Mouse (Mus musculus): ENCODE measurements at regions not wholly inside any gene's neighbourhood (a gene's known extent, or its start where the extent isn't known, plus 50 kb on each side); places are given as distances from the start of the nearest gene placed in this dataset.

GRCm38 (mm10) chr8:78944367-78944766 is 83.9 kb upstream of the Zfp827 start:
- H3K4me3 ChIP-seq (replicated peaks in 1 of 3; ENCODE audit: low read depth in 2 of 3, low read length in 2 of 3, poor library complexity in 1 of 3): no peak overlapping the region
- H3K4me1 ChIP-seq (ENCODE audit: control insufficient read depth in 1 of 2, insufficient read depth in 2 of 2): peaks cover 18 to 53% of the 10 kb centered on the region in 2 experiments
- no peaks in the 10 kb centered on the region for H3K9me3 ChIP-seq (replicated peaks; ENCODE audit: low read length)
- DNase-seq (ENCODE audit: extremely low read depth): no peak
- H3K27me3 ChIP-seq (replicated peaks): no peaks in the 10 kb centered on the region
- no peaks in the 10 kb centered on the region for H3K79me2 ChIP-seq (replicated peaks; ENCODE audit: control insufficient read depth, extremely low read depth, insufficient read depth, poor library complexity, severe bottlenecking)
- TF ChIP-seq CHD1 (IDR thresholded peaks at IDR 0.05; ENCODE audit: low read depth, low read length) (no peak), EP300 (IDR thresholded peaks at IDR 0.05; ENCODE audit: low read length) (0 out of 2 replicates have a peak, but pooled peaks have one; percentile 11)
- dilution Hi-C loops (cut with MboI; ENCODE audit: extremely low pct_ligation_motif_present, extremely low pct_unique_long_range_greater_than_20kb, low sequenced_read_pairs) (no loop called here), in situ Hi-C loops (cut with MboI; ENCODE audit: low pct_ligation_motif_present, low pct_unique_long_range_greater_than_20kb, low sequenced_read_pairs) (no loop called here)
- no peak overlapping the region for H3K9ac ChIP-seq (ENCODE audit: insufficient read depth, low read depth)
- no peaks in the 10 kb centered on the region for H3K36me3 ChIP-seq (replicated peaks in 1 of 2; ENCODE audit: control insufficient read depth in 1 of 2, insufficient read depth in 1 of 2, low read length in 1 of 2)
- H3K27ac ChIP-seq (ENCODE audit: insufficient read depth, low read depth): no peak overlapping the region
- no peak overlapping the region for H3K4me2 ChIP-seq (ENCODE audit: insufficient read depth, low read depth, poor library complexity, severe bottlenecking)

GRCm38 (mm10) chr8:78945607-78946006 is 82.6 kb upstream of the Zfp827 start:
- no peaks in the 10 kb centered on the region for H3K27me3 ChIP-seq (replicated peaks)

GRCm38 (mm10) chr8:78946085-78946484 is 82.2 kb upstream of the Zfp827 start:
- no peak overlapping the region for H3K4me2 ChIP-seq (ENCODE audit: insufficient read depth, low read depth, poor library complexity, severe bottlenecking)
- in situ Hi-C loops (cut with MboI; ENCODE audit: low pct_ligation_motif_present, low pct_unique_long_range_greater_than_20kb, low sequenced_read_pairs): no loop called here
- dilution Hi-C loops (cut with MboI; ENCODE audit: extremely low pct_ligation_motif_present, extremely low pct_unique_long_range_greater_than_20kb, low sequenced_read_pairs): no loop called here
- H3K79me2 ChIP-seq (replicated peaks; ENCODE audit: control insufficient read depth, extremely low read depth, insufficient read depth, poor library complexity, severe bottlenecking): no peaks in the 10 kb centered on the region
- DNase-seq (ENCODE audit: extremely low read depth): no peak
- no peak overlapping the region for H3K9ac ChIP-seq (ENCODE audit: insufficient read depth, low read depth)
- H3K4me1 ChIP-seq (ENCODE audit: control insufficient read depth in 1 of 2, insufficient read depth in 2 of 2): peaks cover 19 to 47% of the 10 kb centered on the region in 2 experiments
- H3K27ac ChIP-seq (ENCODE audit: insufficient read depth, low read depth): no peak overlapping the region
- TF ChIP-seq HCFC1 (IDR thresholded peaks at IDR 0.05; ENCODE audit: low read depth, low read length) (peak; percentile 28; the same call in 1 of the 2 replicates), BHLHE40 (IDR thresholded peaks at IDR 0.05; ENCODE audit: low read depth, low read length) (no peak)
- H3K27me3 ChIP-seq (replicated peaks): no peaks in the 10 kb centered on the region
- H3K36me3 ChIP-seq (replicated peaks in 1 of 2; ENCODE audit: control insufficient read depth in 1 of 2, insufficient read depth in 1 of 2, low read length in 1 of 2): no peaks in the 10 kb centered on the region
- no peaks in the 10 kb centered on the region for H3K9me3 ChIP-seq (replicated peaks; ENCODE audit: low read length)
- H3K4me3 ChIP-seq (replicated peaks in 1 of 3; ENCODE audit: low read depth in 2 of 3, low read length in 2 of 3, poor library complexity in 1 of 3): no peak overlapping the region

More at GRCm38 (mm10) chr8:78945607-78946006, 82.6 kb upstream of the Zfp827 start:
- no peaks in the 10 kb centered on the region for H3K36me3 ChIP-seq (replicated peaks in 1 of 2; ENCODE audit: control insufficient read depth in 1 of 2, insufficient read depth in 1 of 2, low read length in 1 of 2)
- dilution Hi-C loops (cut with MboI; ENCODE audit: extremely low pct_ligation_motif_present, extremely low pct_unique_long_range_greater_than_20kb, low sequenced_read_pairs) (no loop called here), in situ Hi-C loops (cut with MboI; ENCODE audit: low pct_ligation_motif_present, low pct_unique_long_range_greater_than_20kb, low sequenced_read_pairs) (no loop called here)
- no peak overlapping the region for H3K4me3 ChIP-seq (replicated peaks in 1 of 3; ENCODE audit: low read depth in 2 of 3, low read length in 2 of 3, poor library complexity in 1 of 3)
- H3K9ac ChIP-seq (ENCODE audit: insufficient read depth, low read depth): no peak overlapping the region
- TF ChIP-seq ETS1 (conservative IDR thresholded peaks at IDR 0.05; ENCODE audit: low read depth, low read length): no peak
- no peaks in the 10 kb centered on the region for H3K79me2 ChIP-seq (replicated peaks; ENCODE audit: control insufficient read depth, extremely low read depth, insufficient read depth, poor library complexity, severe bottlenecking)
- DNase-seq (ENCODE audit: extremely low read depth): no peak
- no peak overlapping the region for H3K4me2 ChIP-seq (ENCODE audit: insufficient read depth, low read depth, poor library complexity, severe bottlenecking)
- H3K9me3 ChIP-seq (replicated peaks; ENCODE audit: low read length): no peaks in the 10 kb centered on the region
- H3K27ac ChIP-seq (ENCODE audit: insufficient read depth, low read depth): no peak overlapping the region
- peaks cover 19 to 49% of the 10 kb centered on the region in 2 experiments for H3K4me1 ChIP-seq (ENCODE audit: control insufficient read depth in 1 of 2, insufficient read depth in 2 of 2)

- H3K9ac ChIP-seq (ENCODE audit: insufficient read depth, low read depth): no peak overlapping the region
- TF ChIP-seq TBP (conservative IDR thresholded peaks at IDR 0.05; ENCODE audit: low read depth, low read length) (no peak), MYC (IDR thresholded peaks at IDR 0.05; ENCODE audit: low read depth, low read length) (no peak), NELFE (IDR thresholded peaks at IDR 0.05; ENCODE audit: low read depth, low read length) (no peak), TCF12 (IDR thresholded peaks at IDR 0.05; ENCODE audit: low read depth, low read length) (no peak), ZC3H11A (IDR thresholded peaks at IDR 0.05; ENCODE audit: low read depth, low read length) (no peak), MXI1 (IDR thresholded peaks at IDR 0.05; ENCODE audit: low read depth, low read length) (no peak)
- H3K9me3 ChIP-seq (replicated peaks; ENCODE audit: low read length): no peaks in the 10 kb centered on the region
- in situ Hi-C loops (cut with MboI; ENCODE audit: low pct_ligation_motif_present, low pct_unique_long_range_greater_than_20kb, low sequenced_read_pairs): no loop called here
- dilution Hi-C loops (cut with MboI; ENCODE audit: extremely low pct_ligation_motif_present, extremely low pct_unique_long_range_greater_than_20kb, low sequenced_read_pairs): no loop called here
- H3K27me3 ChIP-seq (replicated peaks): no peaks in the 10 kb centered on the region
- no peaks in the 10 kb centered on the region for H3K79me2 ChIP-seq (replicated peaks; ENCODE audit: control insufficient read depth, extremely low read depth, insufficient read depth, poor library complexity, severe bottlenecking)
- no peak overlapping the region for H3K4me3 ChIP-seq (replicated peaks in 1 of 3; ENCODE audit: low read depth in 2 of 3, low read length in 2 of 3, poor library complexity in 1 of 3)
- H3K36me3 ChIP-seq (replicated peaks in 1 of 2; ENCODE audit: control insufficient read depth in 1 of 2, insufficient read depth in 1 of 2, low read length in 1 of 2): no peaks in the 10 kb centered on the region
- DNase-seq (ENCODE audit: extremely low read depth): no peak
- H3K4me2 ChIP-seq (ENCODE audit: insufficient read depth, low read depth, poor library complexity, severe bottlenecking): peak overlapping the region; percentile 8; the same call in 1 of the 2 replicates
- H3K27ac ChIP-seq (ENCODE audit: insufficient read depth, low read depth): no peak overlapping the region
- H3K4me1 ChIP-seq (ENCODE audit: control insufficient read depth in 1 of 2, insufficient read depth in 2 of 2): no peaks in the 10 kb centered on the region
Observed at GRCm38 (mm10) chr8:78975034-78975433, 53.2 kb upstream of the Zfp827 start.
